In the genomic region with DNA sequence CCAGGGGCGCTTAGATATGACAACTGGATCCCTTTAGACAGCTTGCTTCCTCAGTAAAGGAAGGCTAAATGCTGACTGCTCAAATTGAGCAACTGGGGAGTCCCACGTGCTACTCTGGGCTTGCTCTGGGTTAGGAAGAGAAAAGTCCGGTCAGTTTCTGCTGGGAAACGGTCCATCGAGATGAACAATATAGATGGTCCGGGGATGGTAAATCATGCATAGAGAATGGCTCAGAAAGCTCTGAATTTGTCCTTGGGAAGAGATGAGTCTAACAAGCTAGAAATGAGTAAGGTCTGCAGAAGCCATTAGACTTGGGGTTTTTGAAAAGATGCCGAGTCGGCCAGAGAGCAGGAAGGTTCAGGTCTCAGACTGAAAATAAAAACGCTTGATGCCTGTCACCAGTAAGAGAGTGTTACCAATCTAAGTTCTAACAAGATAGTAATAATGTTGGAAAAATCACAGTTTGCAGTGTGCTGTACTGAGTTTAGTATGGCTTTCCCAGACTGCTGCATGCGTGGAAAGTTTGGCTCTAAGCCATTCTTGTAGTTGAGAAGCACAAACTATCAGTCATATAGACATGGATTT, we compare ENCODE assay signal across 17 mouse cellular contexts.
"Had no signal": no experiment of that assay in that cellular context is flagged by ENCODE, and none has a peak within 500 bp of the region (broad histone marks: within the 10 kb centered on the region; RNA-seq: fewer than 3 reads in every experiment).

No protein-coding gene starts in this region.

- ATAC-seq: liver, postnatal 0 days; lung, postnatal 0 days; midbrain, embryonic 13.5 days; midbrain, embryonic 15.5 days had no signal

- H3K4me2 ChIP-seq: lung, embryonic 15.5 days; midbrain, embryonic 11.5 days; midbrain, embryonic 13.5 days; midbrain, embryonic 15.5 days; neural tube, embryonic 12.5 days had no signal

- DNase-seq: liver, postnatal 0 days; lung, adult 2 months; lung, postnatal 14 days; lung, postnatal 36 days; right cerebral cortex, postnatal 14 days; spleen, adult 18-20 months; thymus, adult 18-20 months; thymus, postnatal 14 days; thymus, postnatal 36 days had no signal

- H3K4me1 ChIP-seq: lung, embryonic 15.5 days; midbrain, embryonic 13.5 days; midbrain, embryonic 15.5 days; neural tube, embryonic 12.5 days had no signal

- H3K36me3 ChIP-seq: lung, embryonic 15.5 days; midbrain, embryonic 13.5 days; midbrain, embryonic 15.5 days; neural tube, embryonic 12.5 days had no signal

- H3K4me3 ChIP-seq: lung, embryonic 15.5 days; megakaryocyte, embryonic 14.5 days; midbrain, embryonic 13.5 days; midbrain, embryonic 15.5 days; neural tube, embryonic 12.5 days had no signal

- H3K27ac ChIP-seq: lung, embryonic 15.5 days; macrophage; midbrain, embryonic 13.5 days; midbrain, embryonic 15.5 days; neural tube, embryonic 12.5 days had no signal

- H3K9ac ChIP-seq: liver, postnatal 0 days; lung, embryonic 15.5 days; midbrain, embryonic 13.5 days; midbrain, embryonic 15.5 days; neural tube, embryonic 12.5 days had no signal

- H3K9me3 ChIP-seq: lung, embryonic 15.5 days; midbrain, embryonic 13.5 days; midbrain, embryonic 15.5 days; neural tube, embryonic 12.5 days had no signal

- H3K27me3 ChIP-seq: lung, embryonic 15.5 days; megakaryocyte, embryonic 14.5 days; midbrain, embryonic 13.5 days; midbrain, embryonic 15.5 days; neural tube, embryonic 12.5 days had no signal
